Mouse (Mus musculus): ENCODE data around the gene Fxyd3. TPM values are rescaled to one million over a fixed set of nuclear protein-coding genes. Genes with fewer than 3 reads are reported as not detected.

The Fxyd3 gene
- total RNA-seq, 2 experiments from 2014 or later = not detected

DNA sequence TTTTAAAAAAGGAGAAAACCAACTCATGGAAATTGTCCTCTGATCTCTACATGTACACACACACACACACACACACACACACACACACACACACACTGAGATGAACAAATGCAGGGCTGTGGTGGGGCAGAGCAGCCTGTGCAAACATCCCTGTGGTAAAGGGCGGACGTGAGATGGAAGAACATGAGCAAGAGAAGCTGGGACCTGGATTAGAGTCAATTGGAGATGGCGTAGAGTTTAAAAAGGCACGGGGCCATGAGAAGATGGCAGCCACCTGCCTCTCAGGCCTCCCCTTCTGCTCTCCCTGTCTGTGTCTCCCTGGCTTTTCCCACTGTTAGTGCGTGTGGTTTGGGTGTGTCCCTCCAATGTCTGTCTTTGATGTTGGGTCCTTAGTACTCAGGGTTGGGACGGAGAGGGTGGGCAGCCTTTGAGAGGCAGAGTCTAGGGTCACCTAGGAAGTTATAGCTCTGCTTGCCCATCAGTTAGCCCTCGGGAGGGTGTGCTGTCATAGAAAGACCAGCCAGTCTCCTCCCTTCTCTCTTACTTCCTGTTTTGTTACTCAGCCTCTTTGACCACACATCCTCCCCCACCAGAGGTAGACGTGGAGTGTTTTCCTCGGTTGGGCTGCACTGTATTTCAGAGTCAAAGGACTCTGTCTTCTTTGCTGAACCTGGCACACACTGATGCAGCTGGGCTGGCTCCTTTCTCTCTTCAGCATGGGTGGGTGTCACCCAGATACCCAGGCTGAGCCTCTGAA is 42.9 kb downstream of the Fxyd3 start:
- intact Hi-C loops (cut with DNase I) = no loop called here
- DNase-seq (ENCODE audit: low spot score in 2 of 2) = no peak

DNA sequence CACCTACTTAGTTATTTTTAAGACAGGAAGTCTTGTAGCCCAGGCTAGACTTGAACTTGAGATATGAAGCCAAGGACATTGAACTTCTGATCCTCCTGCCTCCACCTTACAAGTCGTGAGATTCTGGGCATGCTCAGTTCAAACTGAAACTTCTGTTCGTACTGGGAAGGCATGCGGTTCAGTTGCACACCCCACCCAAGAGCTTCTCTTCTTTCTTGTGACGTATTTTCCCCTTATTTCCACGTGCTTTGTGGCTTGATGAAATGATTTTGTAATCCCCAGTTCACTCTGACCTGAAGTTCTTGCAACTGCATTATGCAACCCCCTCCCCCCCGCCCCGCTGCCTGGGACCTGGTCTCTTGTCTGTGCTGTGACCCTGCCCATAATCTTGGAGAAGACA is 44.8 kb downstream of the Fxyd3 start:
- intact Hi-C loops (cut with DNase I) = no loop called here
- DNase-seq (ENCODE audit: low spot score in 2 of 2) = no peak

DNA sequence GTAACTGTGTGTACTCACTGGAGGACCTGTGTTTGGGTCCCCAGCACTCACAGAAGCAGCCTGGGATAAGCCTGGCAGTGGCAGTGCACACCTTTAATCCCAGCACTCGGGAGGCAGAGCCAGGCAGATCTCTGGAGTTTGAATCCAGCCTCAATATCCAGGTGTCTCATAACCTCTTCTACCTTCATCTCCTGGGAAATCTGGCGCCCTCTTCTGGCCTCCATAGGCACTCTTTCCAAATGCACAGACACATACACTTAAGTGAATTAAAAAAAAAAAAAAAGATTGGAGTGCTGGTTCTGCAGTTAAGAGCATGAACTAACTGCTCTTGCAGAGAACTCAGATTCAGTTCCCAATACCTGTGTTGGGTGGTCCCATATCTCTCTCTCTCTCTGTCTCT is 45.8 kb downstream of the Fxyd3 start:
- no peak for DNase-seq (ENCODE audit: low spot score in 2 of 2)
- intact Hi-C loops (cut with DNase I) = no loop called here

DNA sequence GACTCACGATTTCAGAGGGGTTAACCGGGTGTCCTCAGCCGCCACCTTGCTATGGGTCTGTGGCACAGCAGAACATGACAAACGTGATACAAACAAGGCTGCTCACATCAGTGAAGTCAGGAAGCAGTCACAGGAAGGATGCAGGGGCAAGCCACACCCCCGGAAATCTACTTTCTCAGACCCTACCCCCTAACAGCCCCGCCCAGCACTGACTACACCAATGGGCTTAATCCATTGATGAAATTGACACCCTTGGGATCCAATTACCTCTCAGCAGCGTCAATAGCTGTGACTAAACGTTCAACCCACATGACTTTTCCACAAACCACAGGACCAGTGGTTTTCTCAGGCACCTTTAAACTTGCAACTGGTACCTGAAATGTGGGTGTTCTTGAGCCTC is 47.9 kb downstream of the Fxyd3 start:
- no peak for DNase-seq (ENCODE audit: low spot score in 2 of 2)
- intact Hi-C loops (cut with DNase I) = no loop called here

Small RNA genes lying within 50 kb of the gene (microRNA-seq; reads per million reads assigned to microRNA genes)
- gene Mir7050 = not detected

Other genes starting within 250 kb of the Fxyd3 start
- not detected for gene Ffar3, start 220.5 kb downstream of the Fxyd3 start, total RNA-seq (2021)
- not detected for gene Ffar1, start 215.1 kb downstream of the Fxyd3 start, total RNA-seq (2021)
- gene Cd22, start 196.4 kb downstream of the Fxyd3 start, total RNA-seq (2021) = not detected
- gene Mag, start 161.8 kb downstream of the Fxyd3 start, total RNA-seq (2021) = 100 to 1,000 TPM; 137 to 247 TPM
- gene Hamp2, start 152.0 kb downstream of the Fxyd3 start, total RNA-seq (2021) = not detected
- gene Hamp, start 132.7 kb downstream of the Fxyd3 start, total RNA-seq (2021) = not detected
- gene Usf2, start 119.9 kb downstream of the Fxyd3 start, total RNA-seq (2021) = 100 to 1,000 TPM; 135 to 147 TPM
- 1 to 10 TPM; 7.0 to 9.8 TPM for gene Lsr, start 103.2 kb downstream of the Fxyd3 start, total RNA-seq (2021)
- not detected for gene Fam187b, start 102.9 kb downstream of the Fxyd3 start, total RNA-seq (2021)
- gene Fxyd5, start 34.2 kb downstream of the Fxyd3 start, total RNA-seq (2021) = 10 to 100 TPM; 19.8 to 39.0 TPM
- 100 to 1,000 TPM; 184 to 245 TPM for gene Fxyd7, start 25.2 kb downstream of the Fxyd3 start, total RNA-seq (2021)
- gene Fxyd1, start 19.5 kb downstream of the Fxyd3 start, total RNA-seq (2021) = 10 to 100 TPM; 75.9 to 86.2 TPM
- 10 to 100 TPM; 27.4 to 28.7 TPM for gene Lgi4, start 17.4 kb downstream of the Fxyd3 start, total RNA-seq (2021)
- 1 to 10 TPM; 2.1 to 4.5 TPM for gene Hpn, start 38.6 kb upstream of the Fxyd3 start, total RNA-seq (2021)
- gene Scn1b, start 50.3 kb upstream of the Fxyd3 start, total RNA-seq (2021) = 100 to 1,000 TPM; 640 to 844 TPM
- 100 to 1,000 TPM in 1 of 2 experiments, 10 to 100 TPM in 1; 94.0 to 120 TPM for gene Gramd1a, start 79.2 kb upstream of the Fxyd3 start, total RNA-seq (2021)
- gene Scgb2b2, start 213.8 kb upstream of the Fxyd3 start, total RNA-seq (2021) = not detected
- gene Scgb1b2, start 215.1 kb upstream of the Fxyd3 start, total RNA-seq (2021) = not detected